Mouse (Mus musculus): Measurements from ENCODE around the gene Tnfsfm13. TPM values are rescaled to one million over a fixed set of nuclear protein-coding genes. Genes with fewer than 3 reads are reported as not detected.

The Tnfsfm13 gene
- polyA plus RNA-seq, 1 experiment from 2014 or later: 4.6 TPM

GRCm38 (mm10) chr11:69655264-69656064, 40.4 kb downstream of the Tnfsfm13 start, which contains the start of gene Sox15:
Gene Sox15 (plus strand): TSS chr11:69655314.
- peaks cover 5% of the 10 kb centered on the region; the same call in 1 of the 2 replicates for H3K4me1 ChIP-seq (ENCODE audit: control insufficient read depth, insufficient read depth, low read length)
- no peaks in the 10 kb centered on the region for H3K9me3 ChIP-seq (ENCODE audit: control insufficient read depth, low read length)
- peaks cover 69% of the 10 kb centered on the region for H3K36me3 ChIP-seq (ENCODE audit: control insufficient read depth, insufficient read depth, low read length)
- WGBS: 15% methylated on average over 34 of the region's 34 CpGs
- peak; percentile 85 for ATAC-seq (ENCODE audit: low FRiP score, low TSS enrichment)
- no peak within 1 kb of the TSS for H3K9ac ChIP-seq (ENCODE audit: low read depth, low read length)
- H3K4me3 ChIP-seq (ENCODE audit: low read length): no peak within 1 kb of the TSS
- no peak within 1 kb of the TSS for H3K4me2 ChIP-seq (replicated peaks; ENCODE audit: low read depth, low read length)
- no peaks in the 10 kb centered on the region for H3K27me3 ChIP-seq (ENCODE audit: control insufficient read depth, insufficient read depth, low read length)
- H3K27ac ChIP-seq (ENCODE audit: low read depth, low read length): peak within 1 kb of the TSS; percentile 6; the same call in 1 of the 2 replicates

- Histone ChIP-seq H3K9me3 (ENCODE audit: control insufficient read depth, low read length) (no peaks in the 10 kb centered on the region), H3K27ac (ENCODE audit: low read depth, low read length) (peak overlapping the region; percentile 6; the same call in 1 of the 2 replicates), H3K4me1 (ENCODE audit: control insufficient read depth, insufficient read depth, low read length) (peaks cover 5% of the 10 kb centered on the region; the same call in 1 of the 2 replicates), H3K4me3 (ENCODE audit: low read length) (no peak overlapping the region), H3K36me3 (ENCODE audit: control insufficient read depth, insufficient read depth, low read length) (peaks cover 76% of the 10 kb centered on the region), H3K27me3 (ENCODE audit: control insufficient read depth, insufficient read depth, low read length) (no peaks in the 10 kb centered on the region), H3K9ac (ENCODE audit: low read depth, low read length) (no peak overlapping the region), H3K4me2 (replicated peaks; ENCODE audit: low read depth, low read length) (no peak overlapping the region)
- no peak for ATAC-seq (ENCODE audit: low FRiP score, low TSS enrichment)
- WGBS: 35% methylated on average over 9 of the region's 9 CpGs
These were observed 41.1 kb downstream of the Tnfsfm13 start for GRCm38 (mm10) chr11:69654760-69655159.

- Histone ChIP-seq H3K9me3 (ENCODE audit: control insufficient read depth, low read length) (no peaks in the 10 kb centered on the region), H3K4me1 (ENCODE audit: control insufficient read depth, insufficient read depth, low read length) (peaks cover 5% of the 10 kb centered on the region; the same call in 1 of the 2 replicates), H3K36me3 (ENCODE audit: control insufficient read depth, insufficient read depth, low read length) (peaks cover 80% of the 10 kb centered on the region), H3K27ac (ENCODE audit: low read depth, low read length) (peak overlapping the region; percentile 51), H3K27me3 (ENCODE audit: control insufficient read depth, insufficient read depth, low read length) (no peaks in the 10 kb centered on the region), H3K4me2 (replicated peaks; ENCODE audit: low read depth, low read length) (no peak overlapping the region), H3K9ac (ENCODE audit: low read depth, low read length) (no peak overlapping the region), H3K4me3 (ENCODE audit: low read length) (no peak overlapping the region)
- ATAC-seq (ENCODE audit: low FRiP score, low TSS enrichment): no peak
- WGBS: 71% methylated on average over 5 of the region's 5 CpGs
These were observed 42.5 kb downstream of the Tnfsfm13 start for GRCm38 (mm10) chr11:69653399-69653798.

DNA sequence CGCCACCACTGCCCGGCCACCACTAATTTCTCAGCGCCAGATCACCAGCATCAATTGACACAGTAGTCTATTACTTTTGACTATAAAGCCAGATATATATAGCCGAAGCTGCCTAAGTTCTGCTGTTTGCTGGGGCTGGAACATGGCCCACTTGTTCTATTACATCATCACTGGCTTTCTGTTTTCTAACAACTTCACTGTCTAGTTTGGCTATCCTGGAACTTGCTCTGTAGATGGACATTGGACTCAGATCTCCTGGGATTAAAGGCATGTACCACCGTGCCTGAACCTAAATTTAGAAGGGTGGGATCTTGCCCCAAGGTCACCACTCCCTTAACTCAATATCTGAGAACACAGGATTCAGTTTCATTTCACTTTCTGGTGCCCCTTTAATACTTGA, 50.0 kb downstream of the Tnfsfm13 start:
- H3K4me2 ChIP-seq (replicated peaks; ENCODE audit: low read depth, low read length): no peak overlapping the region
- no peak overlapping the region for H3K9ac ChIP-seq (ENCODE audit: low read depth, low read length)
- WGBS: 92% methylated on average over 5 of the region's 5 CpGs
- H3K4me3 ChIP-seq (ENCODE audit: low read length): no peak overlapping the region
- H3K27me3 ChIP-seq (ENCODE audit: control insufficient read depth, insufficient read depth, low read length): no peaks in the 10 kb centered on the region
- no peaks in the 10 kb centered on the region for H3K9me3 ChIP-seq (ENCODE audit: control insufficient read depth, low read length)
- no peak for ATAC-seq (ENCODE audit: low FRiP score, low TSS enrichment)
- H3K27ac ChIP-seq (ENCODE audit: low read depth, low read length): no peak overlapping the region
- peaks cover 90% of the 10 kb centered on the region for H3K36me3 ChIP-seq (ENCODE audit: control insufficient read depth, insufficient read depth, low read length)
- H3K4me1 ChIP-seq (ENCODE audit: control insufficient read depth, insufficient read depth, low read length): no peaks in the 10 kb centered on the region

DNA sequence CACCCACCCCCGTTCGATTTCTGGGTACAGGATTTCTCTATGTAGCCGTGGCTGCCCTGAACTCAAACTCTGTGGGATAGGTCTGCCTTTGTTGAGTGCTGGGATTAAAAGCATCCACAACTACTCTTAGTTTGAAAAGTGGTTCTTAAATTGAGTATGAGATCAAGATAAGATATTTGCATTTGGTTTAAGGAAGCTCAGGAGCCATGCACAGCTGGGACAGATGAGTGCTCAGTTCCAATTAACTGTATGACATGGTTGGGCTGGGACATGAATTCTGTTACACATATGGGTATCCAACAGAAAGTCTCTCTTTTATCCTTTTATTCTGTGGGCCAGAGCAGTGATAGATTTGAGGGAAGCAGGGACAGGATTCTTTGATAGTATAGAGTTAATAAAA, 60.4 kb downstream of the Tnfsfm13 start:
- Histone ChIP-seq H3K9ac (ENCODE audit: low read depth, low read length) (0 out of 2 replicates have a peak overlapping the region, but pooled peaks have one; percentile 42), H3K36me3 (ENCODE audit: control insufficient read depth, insufficient read depth, low read length) (peaks cover 33% of the 10 kb centered on the region), H3K4me2 (replicated peaks; ENCODE audit: low read depth, low read length) (peak overlapping the region; percentile 4; the same call in 1 of the 2 replicates), H3K27me3 (ENCODE audit: control insufficient read depth, insufficient read depth, low read length) (no peaks in the 10 kb centered on the region), H3K9me3 (ENCODE audit: control insufficient read depth, low read length) (no peaks in the 10 kb centered on the region), H3K27ac (ENCODE audit: low read depth, low read length) (no peak overlapping the region), H3K4me1 (ENCODE audit: control insufficient read depth, insufficient read depth, low read length) (peaks cover 21% of the 10 kb centered on the region), H3K4me3 (ENCODE audit: low read length) (no peak overlapping the region)
- no peak for ATAC-seq (ENCODE audit: low FRiP score, low TSS enrichment)
- WGBS: 78% methylated on average over 3 of the region's 3 CpGs

GRCm38 (mm10) chr11:69633128-69633866, 62.6 kb downstream of the Tnfsfm13 start:
- H3K9ac ChIP-seq (ENCODE audit: low read depth, low read length): peak overlapping the region; percentile 97
- no peaks in the 10 kb centered on the region for H3K9me3 ChIP-seq (ENCODE audit: control insufficient read depth, low read length)
- under 1% methylated on average over 35 of the region's 50 CpGs for WGBS
- peak; percentile 68 for ATAC-seq (ENCODE audit: low FRiP score, low TSS enrichment)
- H3K4me2 ChIP-seq (replicated peaks; ENCODE audit: low read depth, low read length): peak overlapping the region; percentile 64
- peaks cover 16% of the 10 kb centered on the region; the same call in 1 of the 2 replicates for H3K36me3 ChIP-seq (ENCODE audit: control insufficient read depth, insufficient read depth, low read length)
- H3K4me1 ChIP-seq (ENCODE audit: control insufficient read depth, insufficient read depth, low read length): peaks cover 21% of the 10 kb centered on the region
- peak overlapping the region; percentile 96 for H3K4me3 ChIP-seq (ENCODE audit: low read length)
- H3K27me3 ChIP-seq (ENCODE audit: control insufficient read depth, insufficient read depth, low read length): no peaks in the 10 kb centered on the region
- H3K27ac ChIP-seq (ENCODE audit: low read depth, low read length): peak overlapping the region; percentile 97

MicroRNAs within 50 kb of the gene (microRNA counts, 519-probe panel; counts per million panel counts)
- microRNA mmu-miR-1934: not detected
- microRNA mmu-miR-467f: 3,578 counts per million, percentile 16 among the panel's probes with 10 or more counts

Small RNA genes within 50 kb of the gene (microRNA-seq; reads per million reads assigned to microRNA genes)
- gene Mir1934: 5.5 reads per million, percentile 20 among the genes with 10 or more reads in this experiment
- gene Mir467f: not detected

Other genes starting within 250 kb of the Tnfsfm13 start
- gene Dnah2, start 147.0 kb downstream of the Tnfsfm13 start, polyA plus RNA-seq (2014; fragmentation: Nextera tagmentation; extraction: Ambion mirVana): 0.87 and 1.5 TPM in 2 replicates
- gene Efnb3, start 135.9 kb downstream of the Tnfsfm13 start, polyA plus RNA-seq (2014; fragmentation: Nextera tagmentation; extraction: Ambion mirVana): 3.9 and 9.0 TPM in 2 replicates
- gene Wrap53, start 115.8 kb downstream of the Tnfsfm13 start, polyA plus RNA-seq (2014; fragmentation: Nextera tagmentation; extraction: Ambion mirVana): 26.9 and 31.9 TPM in 2 replicates
- gene Trp53, start 115.7 kb downstream of the Tnfsfm13 start, polyA plus RNA-seq (2014; fragmentation: Nextera tagmentation; extraction: Ambion mirVana): 214 and 219 TPM in 2 replicates
- 7.6 and 11.4 TPM in 2 replicates for gene Atp1b2, start 90.2 kb downstream of the Tnfsfm13 start, polyA plus RNA-seq (2014; fragmentation: Nextera tagmentation; extraction: Ambion mirVana)
- gene Shbg, start 78.2 kb downstream of the Tnfsfm13 start, polyA plus RNA-seq (2014; fragmentation: Nextera tagmentation; extraction: Ambion mirVana): not detected in 2 replicates
- 16.9 and 22.6 TPM in 2 replicates for gene Sat2, start 74.1 kb downstream of the Tnfsfm13 start, polyA plus RNA-seq (2014; fragmentation: Nextera tagmentation; extraction: Ambion mirVana)
- gene Fxr2, start 63.1 kb downstream of the Tnfsfm13 start, polyA plus RNA-seq (2014; fragmentation: Nextera tagmentation; extraction: Ambion mirVana): 30.7 and 33.3 TPM in 2 replicates
- 0.51 TPM in 1 of 2 replicates, not detected in the other for gene Sox15, start 40.8 kb downstream of the Tnfsfm13 start, polyA plus RNA-seq (2014; fragmentation: Nextera tagmentation; extraction: Ambion mirVana)
- 42.3 and 71.8 TPM in 2 replicates for gene Mpdu1, start 33.5 kb downstream of the Tnfsfm13 start, polyA plus RNA-seq (2014; fragmentation: Nextera tagmentation; extraction: Ambion mirVana)
- gene Cd68, start 29.9 kb downstream of the Tnfsfm13 start, polyA plus RNA-seq (2014; fragmentation: Nextera tagmentation; extraction: Ambion mirVana): 8.5 and 10.5 TPM in 2 replicates
- 729 and 1,177 TPM in 2 replicates for gene Eif4a1, start 23.7 kb downstream of the Tnfsfm13 start, polyA plus RNA-seq (2014; fragmentation: Nextera tagmentation; extraction: Ambion mirVana)
- gene Senp3, start 14.0 kb downstream of the Tnfsfm13 start, polyA plus RNA-seq (2014; fragmentation: Nextera tagmentation; extraction: Ambion mirVana): 95.2 and 102 TPM in 2 replicates
- 0.34 and 0.60 TPM in 2 replicates for gene Tnfsf13, start 10.3 kb downstream of the Tnfsfm13 start, polyA plus RNA-seq (2014; fragmentation: Nextera tagmentation; extraction: Ambion mirVana)
- gene Tnfsf12, start 249 bp downstream of the Tnfsfm13 start, polyA plus RNA-seq (2014; fragmentation: Nextera tagmentation; extraction: Ambion mirVana): 6.9 and 8.6 TPM in 2 replicates
- gene Polr2a, start 62.5 kb upstream of the Tnfsfm13 start, polyA plus RNA-seq (2014; fragmentation: Nextera tagmentation; extraction: Ambion mirVana): 30.2 and 58.4 TPM in 2 replicates
- 0.23 and 0.36 TPM in 2 replicates for gene Slc35g3, start 65.9 kb upstream of the Tnfsfm13 start, polyA plus RNA-seq (2014; fragmentation: Nextera tagmentation; extraction: Ambion mirVana)
- gene Zbtb4, start 69.8 kb upstream of the Tnfsfm13 start, polyA plus RNA-seq (2014; fragmentation: Nextera tagmentation; extraction: Ambion mirVana): 2.0 and 2.2 TPM in 2 replicates
- gene Chrnb1, start 99.8 kb upstream of the Tnfsfm13 start, polyA plus RNA-seq (2014; fragmentation: Nextera tagmentation; extraction: Ambion mirVana): 4.6 and 6.5 TPM in 2 replicates
- 1.7 and 1.9 TPM in 2 replicates for gene Fgf11, start 105.8 kb upstream of the Tnfsfm13 start, polyA plus RNA-seq (2014; fragmentation: Nextera tagmentation; extraction: Ambion mirVana)
- 6.4 and 7.7 TPM in 2 replicates for gene Tmem102, start 109.5 kb upstream of the Tnfsfm13 start, polyA plus RNA-seq (2014; fragmentation: Nextera tagmentation; extraction: Ambion mirVana)
- gene Gm39566, start 119.2 kb upstream of the Tnfsfm13 start, polyA plus RNA-seq (2014; fragmentation: Nextera tagmentation; extraction: Ambion mirVana): not detected in 2 replicates
- gene Spem2, start 122.4 kb upstream of the Tnfsfm13 start, polyA plus RNA-seq (2014; fragmentation: Nextera tagmentation; extraction: Ambion mirVana): not detected in 2 replicates
- gene Spem1, start 126.1 kb upstream of the Tnfsfm13 start, polyA plus RNA-seq (2014; fragmentation: Nextera tagmentation; extraction: Ambion mirVana): 0.27 TPM in 1 of 2 replicates, not detected in the other
- 7.8 and 8.5 TPM in 2 replicates for gene Nlgn2, start 141.7 kb upstream of the Tnfsfm13 start, polyA plus RNA-seq (2014; fragmentation: Nextera tagmentation; extraction: Ambion mirVana)
- 354 and 512 TPM in 2 replicates for gene Tmem256, start 142.4 kb upstream of the Tnfsfm13 start, polyA plus RNA-seq (2014; fragmentation: Nextera tagmentation; extraction: Ambion mirVana)
- gene Plscr3, start 150.3 kb upstream of the Tnfsfm13 start, polyA plus RNA-seq (2014; fragmentation: Nextera tagmentation; extraction: Ambion mirVana): 84.3 and 105 TPM in 2 replicates
- 2.3 and 4.9 TPM in 2 replicates for gene Tnk1, start 162.6 kb upstream of the Tnfsfm13 start, polyA plus RNA-seq (2014; fragmentation: Nextera tagmentation; extraction: Ambion mirVana)
- gene Tmem95, start 181.9 kb upstream of the Tnfsfm13 start, polyA plus RNA-seq (2014; fragmentation: Nextera tagmentation; extraction: Ambion mirVana): not detected in 2 replicates
- gene Kctd11, start 185.3 kb upstream of the Tnfsfm13 start, polyA plus RNA-seq (2014; fragmentation: Nextera tagmentation; extraction: Ambion mirVana): 3.8 and 6.4 TPM in 2 replicates
- gene Acap1, start 199.4 kb upstream of the Tnfsfm13 start, polyA plus RNA-seq (2014; fragmentation: Nextera tagmentation; extraction: Ambion mirVana): 0.20 and 0.28 TPM in 2 replicates
- gene 2810408A11Rik, start 204.9 kb upstream of the Tnfsfm13 start, polyA plus RNA-seq (2014; fragmentation: Nextera tagmentation; extraction: Ambion mirVana): 12.4 and 15.1 TPM in 2 replicates
- gene Neurl4, start 205.0 kb upstream of the Tnfsfm13 start, polyA plus RNA-seq (2014; fragmentation: Nextera tagmentation; extraction: Ambion mirVana): 13.0 and 16.3 TPM in 2 replicates
- gene Gps2, start 217.8 kb upstream of the Tnfsfm13 start, polyA plus RNA-seq (2014; fragmentation: Nextera tagmentation; extraction: Ambion mirVana): 73.4 and 82.0 TPM in 2 replicates
- 2,108 and 2,169 TPM in 2 replicates for gene Eif5a, start 225.9 kb upstream of the Tnfsfm13 start, polyA plus RNA-seq (2014; fragmentation: Nextera tagmentation; extraction: Ambion mirVana)
- gene Ybx2, start 239.7 kb upstream of the Tnfsfm13 start, polyA plus RNA-seq (2014; fragmentation: Nextera tagmentation; extraction: Ambion mirVana): 10.1 and 10.7 TPM in 2 replicates